Mouse (Mus musculus) stomach, postnatal 0 days (tissue): ENCODE measurements at regions not wholly inside any gene's neighbourhood (a gene's known extent, or its start where the extent isn't known, plus 50 kb on each side); places are given as distances from the start of the nearest gene placed in this dataset.

ENCODE experiments used
- CTCF ChIP-seq: IDR thresholded peaks from 2 replicates; pipeline ENCODE4 v1.5.1; 2016; ENCODE audit warnings: antibody characterized with exemption, low read depth, mild to moderate bottlenecking, moderate library complexity
- EP300 ChIP-seq: optimal IDR thresholded peaks from 2 replicates; pipeline ENCODE3; 2016; ENCODE audit warnings: antibody characterized with exemption

GRCm38 (mm10) chr8:10927187-10927586 is 81.1 kb downstream of the Irs2 start:
- TF ChIP-seq CTCF = no peak
- no peak for TF ChIP-seq EP300
